Mouse (Mus musculus) thymus, adult 2 months (tissue): ENCODE measurements at regions not wholly inside any gene's neighbourhood (a gene's known extent, or its start where the extent isn't known, plus 50 kb on each side); places are given as distances from the start of the nearest gene placed in this dataset.

ENCODE experiments used
- CTCF ChIP-seq: fragments of 200-500 bp; IDR thresholded peaks from 2 replicates; pipeline ENCODE4 v1.5.1; 2012; ENCODE audit warnings: mild to moderate bottlenecking, control low read depth, low read length, moderate library complexity, borderline replicate concordance; ENCODE audit not compliant: control insufficient read depth, poor library complexity, insufficient read depth; ENCODE audit errors: extremely low read depth
- POLR2A ChIP-seq: fragments of 200-500 bp; IDR thresholded peaks from 2 replicates; pipeline ENCODE4 v1.6.1; 2012; ENCODE audit warnings: mild to moderate bottlenecking, low read length, control low read depth, moderate library complexity; ENCODE audit not compliant: control insufficient read depth, poor library complexity, insufficient read depth; ENCODE audit errors: extremely low read depth

GRCm38 (mm10) chr11:23131632-23132031 lies 124.2 kb upstream of the Xpo1 start:
- TF ChIP-seq POLR2A (no peak), CTCF (no peak)
